ENCODE assay signal across 21 mouse cellular contexts in the genomic region with DNA sequence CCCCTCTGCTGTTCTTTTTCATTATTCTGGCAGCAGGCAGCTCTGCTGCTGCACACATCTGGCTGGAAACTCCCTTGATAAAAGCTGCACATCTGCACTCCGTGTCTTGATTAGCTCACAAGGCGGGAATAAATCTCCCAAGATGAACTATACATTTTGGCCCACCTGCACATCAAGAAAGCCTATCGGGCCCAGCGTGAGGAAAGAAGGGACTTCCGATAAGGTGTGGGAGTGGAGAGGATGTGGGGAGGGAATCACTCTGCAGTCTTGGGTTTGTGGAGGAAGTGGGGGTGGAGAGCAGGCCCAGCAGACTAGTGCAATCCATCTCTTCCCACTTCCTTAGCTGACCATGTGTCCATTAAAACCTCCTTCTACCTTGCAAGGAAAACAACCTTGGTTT.
DNase-seq lines count a peak whose midpoint lies in the region; ATAC-seq and TF ChIP-seq lines count a peak whose summit lies in the region.
"Had no signal": no experiment of that assay in that cellular context is flagged by ENCODE, and none has a peak within 500 bp of the region (broad histone marks: within the 10 kb centered on the region; RNA-seq: fewer than 3 reads in every experiment).

No protein-coding gene starts in this region.

- WGBS in neural tube, embryonic 13.5 days, result 65% methylated on average over 5 of the region's 5 CpGs
- 40% methylated on average over 5 of the region's 5 CpGs for WGBS in limb, embryonic 10.5 days

- H3K27ac ChIP-seq in neural tube, embryonic 13.5 days (replicated peaks), result peak overlapping the region; percentile 33
- peak overlapping the region; percentile 74 for H3K27ac ChIP-seq in embryonic fibroblast, embryonic 13.5 days (ENCODE audit: insufficient read depth, low read length)
- H3K27ac ChIP-seq in limb, embryonic 10.5 days, result peak overlapping the region; percentile 66
- H3K27ac ChIP-seq: stomach, postnatal 0 days had no signal

- no peaks in the 10 kb centered on the region for H3K27me3 ChIP-seq in neural tube, embryonic 13.5 days
- H3K27me3 ChIP-seq in limb, embryonic 10.5 days (ENCODE audit: low read depth, poor library complexity, severe bottlenecking), result peaks cover 41% of the 10 kb centered on the region
- H3K27me3 ChIP-seq: CH12.LX had no signal

- H3K9ac ChIP-seq in neural tube, embryonic 13.5 days, result no peak overlapping the region
- H3K9ac ChIP-seq: liver, postnatal 0 days had no signal

- H3K36me3 ChIP-seq in neural tube, embryonic 13.5 days, result peaks cover 33% of the 10 kb centered on the region
- H3K36me3 ChIP-seq in limb, embryonic 10.5 days, result peaks cover 56% of the 10 kb centered on the region

- no peak for TF ChIP-seq CTCF in embryonic fibroblast, embryonic 13.5 days (IDR thresholded peaks at IDR 0.05; ENCODE audit: borderline replicate concordance, insufficient read depth, low read length)

- no peak for ATAC-seq in neural tube, embryonic 13.5 days (ENCODE audit: low read depth)
- ATAC-seq: forebrain, embryonic 14.5 days; liver, postnatal 0 days; midbrain, embryonic 16.5 days had no signal

- no peak overlapping the region for H3K4me2 ChIP-seq in neural tube, embryonic 13.5 days
- H3K4me2 ChIP-seq: heart, embryonic 11.5 days had no signal

- peaks cover 55% of the 10 kb centered on the region for H3K4me1 ChIP-seq in neural tube, embryonic 13.5 days (replicated peaks)
- peaks cover 20% of the 10 kb centered on the region for H3K4me1 ChIP-seq in embryonic fibroblast, embryonic 13.5 days (ENCODE audit: control insufficient read depth, insufficient read depth, low read length)
- peaks cover 64% of the 10 kb centered on the region for H3K4me1 ChIP-seq in limb, embryonic 10.5 days

- no peak for TF ChIP-seq POLR2A in embryonic fibroblast, embryonic 13.5 days (IDR thresholded peaks at IDR 0.05; ENCODE audit: low read depth, low read length)

- no peak overlapping the region for H3K4me3 ChIP-seq in neural tube, embryonic 13.5 days
- H3K4me3 ChIP-seq in embryonic fibroblast, embryonic 13.5 days (ENCODE audit: insufficient read depth, low read length), result no peak overlapping the region
- no peak overlapping the region for H3K4me3 ChIP-seq in limb, embryonic 10.5 days

- DNase-seq in heart, adult 11 months, result peak; percentile 87
- DNase-seq in heart, adult 18-20 months, result no peak
- DNase-seq in neural tube, embryonic 10.5 days (ENCODE audit: extremely low spot score, low spot score), result no peak
- no peak for DNase-seq in limb, embryonic 10.5 days (ENCODE audit: low spot score)
- DNase-seq in T-cell, adult 2 months (ENCODE audit: low spot score), result no peak
- no peak for DNase-seq in cerebellum, adult 11-12 months
- DNase-seq: adrenal gland, postnatal 36 days; gastrocnemius, postnatal 25 days; heart, postnatal 14 days; kidney, adult 9 months; layer of hippocampus, postnatal 36 days; liver, postnatal 0 days; lung, postnatal 10 days; retina, postnatal 1 day had no signal

- no peaks in the 10 kb centered on the region for H3K9me3 ChIP-seq in neural tube, embryonic 13.5 days
- H3K9me3 ChIP-seq in limb, embryonic 10.5 days (replicated peaks), result no peaks in the 10 kb centered on the region
